Mouse (Mus musculus) small intestine, adult 2 months (tissue): Measurements from ENCODE around the gene Aldh9a1. TPM values are rescaled to one million over a fixed set of nuclear protein-coding genes. Genes with fewer than 3 reads are reported as not detected.

Experiments used
- H3K27ac ChIP-seq: fragments of 200-500 bp; 2 replicates; pipeline ENCODE4 v1.5.1; 2012; ENCODE audit warnings: low read depth, low read length, control low read depth, inconsistent platforms; ENCODE audit not compliant: insufficient read depth
- H3K27me3 ChIP-seq: fragments of 200-500 bp; 2 replicates; pipeline ENCODE4 v1.6.1; 2012; ENCODE audit warnings: mild to moderate bottlenecking, moderate library complexity, low read length, inconsistent platforms; ENCODE audit not compliant: control insufficient read depth, insufficient read depth
- H3K36me3 ChIP-seq: fragments of 200-500 bp; 2 replicates; pipeline ENCODE4 v1.6.1; 2012; ENCODE audit warnings: mild to moderate bottlenecking, low read length, control low read depth, inconsistent platforms; ENCODE audit not compliant: control insufficient read depth, insufficient read depth
- H3K4me1 ChIP-seq: fragments of 200-500 bp; 2 replicates; pipeline ENCODE4 v1.6.1; 2012; ENCODE audit warnings: low read length, inconsistent platforms, mixed read lengths; ENCODE audit not compliant: control insufficient read depth, insufficient read depth, insufficient read length
- H3K4me3 ChIP-seq: fragments of 200-500 bp; 2 replicates; pipeline ENCODE4 v1.5.1; 2012; ENCODE audit warnings: low read depth, mild to moderate bottlenecking, control low read depth, inconsistent platforms, low read length, moderate library complexity
- CTCF ChIP-seq: fragments of 200-500 bp; IDR thresholded peaks from 2 replicates; pipeline ENCODE4 v1.5.1; 2012; ENCODE audit warnings: low read depth, mild to moderate bottlenecking, control low read depth, inconsistent platforms, low read length, moderate library complexity, mixed read lengths; ENCODE audit not compliant: insufficient replicate concordance, insufficient read length; ENCODE audit errors: extremely low read depth
- POLR2A ChIP-seq: fragments of 200-500 bp; IDR thresholded peaks from 2 replicates; pipeline ENCODE4 v1.6.1; 2012; ENCODE audit warnings: low read depth, mild to moderate bottlenecking, control low read depth, inconsistent platforms, low read length, moderate library complexity
- WGBS: fragments of 180-500 bp; shearing (Covaris S2); methylation state at CpG from one replicate; pipeline ENCODE4 v1.1.7; 2018; 5-methylcytosine and 5-hydroxymethylcytosine counted together
- polyA plus RNA-seq: library from polyadenylated mRNA; depleted of rRNA; stranded (reverse); fragments of >200 nt; gene quantifications from 2 replicates; pipeline ENCODE4 v1.2.3, GENCODE M21; 2012

Gene Aldh9a1
- polyA plus RNA-seq, 1 experiment: 112 TPM

DNA sequence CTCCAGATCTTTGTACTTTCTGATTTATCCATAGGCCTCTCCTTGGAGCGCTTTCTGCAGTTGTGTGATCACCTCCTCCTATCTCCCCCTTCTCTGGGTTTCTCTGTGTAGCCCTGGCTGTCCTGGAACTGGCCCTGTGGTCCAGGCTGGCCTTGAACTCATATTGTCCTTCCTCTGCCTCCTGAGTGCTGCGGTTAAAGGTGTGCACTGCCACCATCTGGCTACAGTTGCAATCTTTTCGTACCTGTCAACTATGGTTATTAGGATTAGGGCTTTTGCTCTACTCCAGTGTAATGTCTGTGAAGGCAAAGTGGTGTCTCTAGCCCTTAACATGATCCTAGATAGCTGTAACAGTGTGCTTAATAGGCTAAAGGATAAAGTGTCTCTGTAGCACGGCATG, 36.6 kb upstream of the Aldh9a1 start:
- Histone ChIP-seq H3K27me3 (no peaks in the 10 kb centered on the region), H3K36me3 (peaks cover 34% of the 10 kb centered on the region), H3K27ac (no peak overlapping the region), H3K4me3 (no peak overlapping the region), H3K4me1 (peaks cover 2% of the 10 kb centered on the region; the same call in 1 of the 2 replicates)
- no peak for TF ChIP-seq CTCF
- no peak for TF ChIP-seq POLR2A
- 90% methylated on average over 4 of the region's 4 CpGs for WGBS

- Histone ChIP-seq H3K4me3 (no peak overlapping the region), H3K27me3 (no peaks in the 10 kb centered on the region), H3K27ac (no peak overlapping the region), H3K36me3 (peaks cover 53% of the 10 kb centered on the region), H3K4me1 (no peaks in the 10 kb centered on the region)
- TF ChIP-seq POLR2A (no peak), CTCF (no peak)
- 95% methylated on average over 6 of the region's 6 CpGs for WGBS
These were observed 28.1 kb upstream of the Aldh9a1 start for GRCm38 (mm10) chr1:167321691-167322090.

DNA sequence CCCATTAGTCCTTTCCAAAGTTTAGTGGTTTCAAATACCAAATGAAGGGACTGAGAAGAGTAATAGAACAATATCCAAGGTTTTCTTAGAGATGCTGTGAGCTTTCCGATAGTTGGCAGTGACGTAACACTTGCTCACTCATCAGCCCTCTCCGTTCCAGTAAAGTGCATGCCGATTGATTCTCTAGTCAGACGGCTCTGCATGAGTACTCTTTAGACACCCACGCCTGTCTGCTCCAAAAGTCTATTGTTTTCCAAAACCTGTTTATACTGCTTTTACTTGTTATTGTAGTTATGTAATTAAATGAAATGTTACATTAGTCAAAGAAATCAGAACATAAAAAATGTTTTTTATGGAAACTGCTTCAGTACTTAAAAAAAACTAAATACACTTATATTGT, 21.0 kb upstream of the Aldh9a1 start:
- no peaks in the 10 kb centered on the region for H3K4me1 ChIP-seq
- TF ChIP-seq POLR2A: no peak
- no peak for TF ChIP-seq CTCF
- no peak overlapping the region for H3K4me3 ChIP-seq
- H3K27ac ChIP-seq: no peak overlapping the region
- peaks cover 54% of the 10 kb centered on the region for H3K36me3 ChIP-seq
- 95% methylated on average over 6 of the region's 6 CpGs for WGBS
- no peaks in the 10 kb centered on the region for H3K27me3 ChIP-seq

GRCm38 (mm10) chr1:167331106-167331505, 18.7 kb upstream of the Aldh9a1 start:
- Histone ChIP-seq H3K36me3 (peaks cover 46% of the 10 kb centered on the region), H3K27me3 (no peaks in the 10 kb centered on the region), H3K27ac (no peak overlapping the region), H3K4me1 (no peaks in the 10 kb centered on the region), H3K4me3 (no peak overlapping the region)
- TF ChIP-seq POLR2A: no peak
- TF ChIP-seq CTCF: no peak
- WGBS: 86% methylated on average over 8 of the region's 8 CpGs

DNA sequence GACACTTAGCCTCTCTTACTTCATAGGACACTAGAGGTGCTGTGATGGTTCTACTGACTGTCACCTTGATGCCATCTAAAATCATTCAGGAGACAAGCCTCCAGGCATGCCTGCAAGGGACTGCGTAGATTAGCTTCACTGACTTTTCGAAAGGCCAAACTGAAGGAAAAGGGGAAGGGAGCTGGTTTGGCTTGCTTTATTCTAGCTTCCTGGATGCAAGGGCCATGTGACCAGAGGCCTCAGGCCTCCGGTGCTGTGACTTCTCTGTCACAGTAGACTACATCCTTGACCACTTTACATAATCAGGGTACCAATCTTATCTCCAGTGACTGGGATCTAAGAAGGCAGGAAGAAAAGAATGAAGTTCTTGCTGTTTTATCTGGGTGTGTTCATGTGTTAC, 13.4 kb upstream of the Aldh9a1 start:
- TF ChIP-seq POLR2A (no peak), CTCF (no peak)
- H3K4me1 ChIP-seq: peaks cover 6% of the 10 kb centered on the region
- 84% methylated on average over 3 of the region's 3 CpGs for WGBS
- H3K27ac ChIP-seq: no peak overlapping the region
- H3K27me3 ChIP-seq: peaks cover 3% of the 10 kb centered on the region; the same call in 1 of the 2 replicates
- H3K36me3 ChIP-seq: peaks cover 15% of the 10 kb centered on the region
- H3K4me3 ChIP-seq: no peak overlapping the region

DNA sequence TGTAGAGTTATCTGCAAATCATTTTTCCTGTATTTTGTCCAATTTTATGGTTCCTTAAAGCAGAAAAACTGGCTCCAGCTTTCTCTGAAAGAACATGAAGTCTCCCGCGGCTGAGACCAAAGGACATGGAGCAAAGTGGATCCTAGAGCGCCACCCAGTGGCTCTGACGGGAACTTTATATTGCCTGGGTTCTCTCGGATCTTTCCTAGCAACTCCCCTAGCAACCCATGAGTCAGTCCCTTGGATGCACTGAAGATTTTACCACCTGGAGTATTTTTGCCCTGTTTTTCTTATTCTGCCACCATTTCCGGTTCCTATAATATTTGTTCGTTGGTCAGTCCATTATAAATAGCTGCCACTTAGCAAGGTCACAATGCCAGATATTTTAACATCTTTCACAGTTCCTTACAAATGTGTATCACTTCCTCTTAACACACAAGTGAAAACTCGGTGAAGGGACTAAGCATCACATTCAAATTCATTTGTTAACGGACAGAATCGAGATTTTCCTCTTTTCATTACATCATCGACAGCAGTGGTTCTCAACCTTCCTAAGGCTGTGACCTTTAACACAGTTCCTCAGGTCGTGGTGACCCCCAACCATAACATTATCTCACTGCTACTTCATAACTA, 12.2 kb upstream of the Aldh9a1 start:
- 13% methylated on average over 12 of the region's 12 CpGs for WGBS
- H3K4me1 ChIP-seq: peaks cover 7% of the 10 kb centered on the region
- peaks cover 8% of the 10 kb centered on the region; the same call in 1 of the 2 replicates for H3K36me3 ChIP-seq
- TF ChIP-seq CTCF: peak; percentile 98; the same call in 1 of the 2 replicates
- TF ChIP-seq POLR2A: no peak
- H3K4me3 ChIP-seq: no peak overlapping the region
- peaks cover 3% of the 10 kb centered on the region; the same call in 1 of the 2 replicates for H3K27me3 ChIP-seq
- H3K27ac ChIP-seq: no peak overlapping the region

- 73% methylated on average over 8 of the region's 9 CpGs for WGBS
- Histone ChIP-seq H3K4me1 (peaks cover 7% of the 10 kb centered on the region), H3K27ac (no peak overlapping the region), H3K4me3 (no peak overlapping the region), H3K27me3 (peaks cover 3% of the 10 kb centered on the region; the same call in 1 of the 2 replicates), H3K36me3 (peaks cover under 1% of the 10 kb centered on the region; the same call in 1 of the 2 replicates)
- TF ChIP-seq POLR2A (no peak), CTCF (no peak)
These were observed 10.5 kb upstream of the Aldh9a1 start for GRCm38 (mm10) chr1:167339177-167339781.
